Mouse (Mus musculus) G1E (cell line): Measurements from ENCODE around the gene Hs6st3. TPM values are rescaled to one million over a fixed set of nuclear protein-coding genes. Genes with fewer than 3 reads are reported as not detected.
"Not testable (repeated sequence)": the region's sequence is repeated elsewhere in the genome, so short reads cannot be mapped to it uniquely, and the experiment has no call there.

ENCODE experiments used
- ATAC-seq: 2 replicates; pipeline ENCODE4 v1.8.0; 2016; ENCODE audit warnings: mild to moderate bottlenecking; ENCODE audit not compliant: insufficient number of reproducible peaks, poor library complexity, low FRiP score, severe bottlenecking; ENCODE audit errors: extremely low read depth
- DNase-seq: peaks from one replicate; pipeline ENCODE4 v3.0.0; 2012; ENCODE audit warnings: low spot score
- H3K27me3 ChIP-seq: 2 replicates; pipeline ENCODE4 v1.6.1; 2012; ENCODE audit warnings: mild to moderate bottlenecking, low read length, inconsistent platforms; ENCODE audit not compliant: insufficient read depth
- H3K36me3 ChIP-seq: replicated peaks from 2 replicates; pipeline ENCODE3; 2012; ENCODE audit warnings: mild to moderate bottlenecking, inconsistent platforms
- H3K4me1 ChIP-seq: 2 replicates; pipeline ENCODE4 v1.6.1; 2012; ENCODE audit warnings: low read depth, low read length, inconsistent platforms, mixed read lengths; ENCODE audit not compliant: insufficient read depth
- H3K4me3 ChIP-seq: 2 replicates; pipeline ENCODE4 v1.5.1; 2012; ENCODE audit warnings: low read depth, mild to moderate bottlenecking, inconsistent platforms, low read length, moderate library complexity, mixed read lengths
- H3K9me3 ChIP-seq: replicated peaks from 2 replicates; pipeline ENCODE4 v1.6.1; 2012; ENCODE audit warnings: inconsistent platforms
- CTCF ChIP-seq: IDR thresholded peaks from 2 replicates; pipeline ENCODE4 v1.5.1; 2012; ENCODE audit warnings: low read depth, low read length, inconsistent platforms, mixed read lengths
- GATA1 ChIP-seq: IDR thresholded peaks from 2 replicates; pipeline ENCODE4 v1.6.1; 2012; ENCODE audit warnings: borderline replicate concordance, low read length, inconsistent platforms, mixed read lengths
- GATA2 ChIP-seq: IDR thresholded peaks from 2 replicates; pipeline ENCODE4 v1.6.1; 2012; ENCODE audit warnings: low read depth, low read length, inconsistent platforms, borderline replicate concordance
- POLR2AphosphoS5 ChIP-seq: IDR thresholded peaks from 2 replicates; pipeline ENCODE4 v1.6.1; 2012; ENCODE audit warnings: low read depth, low read length, inconsistent platforms; ENCODE audit not compliant: insufficient replicate concordance
- TAL1 ChIP-seq: conservative IDR thresholded peaks from 2 replicates; pipeline ENCODE4 v1.6.1; 2012; ENCODE audit warnings: low read depth, low read length, inconsistent platforms, mixed read lengths
- polyA plus RNA-seq: library from polyadenylated mRNA; stranded (reverse); fragments of >175 nt; gene quantifications from 2 replicates; pipeline ENCODE4 v1.2.3, GENCODE M21; 2012
- total RNA-seq, 2 experiments: library from RNA; stranded (forward) in 1 of 2; stranded (reverse) in 1 of 2; fragments of 200-1000 nt in 1 of 2; fragments of >200 nt in 1 of 2; fragmentation: Nextera tagmentation in 1 of 2; gene quantifications; 2 replicates each; pipeline ENCODE4 v1.2.3; 2014 to 2017

The Hs6st3 gene
- total and polyA plus RNA-seq, 3 experiments = 0.11 TPM; not detected in 2

DNA sequence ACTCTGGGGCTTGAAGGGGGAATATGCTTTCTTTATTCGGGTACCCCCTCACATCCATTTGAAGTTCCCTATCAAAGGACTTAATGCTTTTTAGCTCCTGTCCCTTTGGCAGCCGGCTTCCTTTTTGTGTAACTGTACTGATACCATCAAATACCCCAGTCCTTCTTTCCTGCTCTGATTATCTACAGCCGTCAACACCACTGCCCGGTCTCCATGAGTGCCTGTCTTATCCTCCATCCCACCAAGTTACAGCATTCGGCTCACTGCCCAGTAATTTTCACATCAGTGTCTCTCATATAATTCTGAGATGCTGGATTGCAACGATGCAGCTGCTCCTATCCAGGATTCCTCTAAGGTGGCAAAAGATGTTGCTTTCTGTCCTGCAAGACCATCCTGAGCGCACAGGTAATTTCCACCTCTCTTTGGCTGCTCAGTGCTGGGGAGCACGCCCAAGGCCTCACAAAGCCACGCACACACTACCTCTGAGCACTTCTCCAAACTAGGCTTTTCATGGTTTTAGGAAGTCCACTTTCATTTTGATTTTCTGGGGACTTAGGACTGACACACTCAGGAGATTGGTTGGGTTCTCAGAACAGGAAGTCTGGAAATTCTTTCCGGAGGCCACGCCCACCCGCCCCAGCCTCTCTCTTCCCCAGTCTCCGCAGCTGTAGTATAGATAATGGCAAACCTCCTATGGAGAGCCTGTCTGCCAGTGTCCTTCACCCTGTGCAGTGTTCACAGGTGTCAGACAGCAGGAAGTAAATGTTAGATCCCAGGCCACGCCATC is 122.2 kb downstream of the Hs6st3 start:
- TF ChIP-seq GATA2 (no peak), CTCF (no peak), GATA1 (no peak), TAL1 (no peak), POLR2AphosphoS5 (no peak)
- DNase-seq (no peak), ATAC-seq (no peak)
- H3K4me1 ChIP-seq = no peaks in the 10 kb centered on the region
- H3K4me3 ChIP-seq = no peak overlapping the region
- no peaks in the 10 kb centered on the region for H3K36me3 ChIP-seq
- H3K27me3 ChIP-seq = no peaks in the 10 kb centered on the region; the same call in 1 of the 2 replicates
- H3K9me3 ChIP-seq = peaks cover 37% of the 10 kb centered on the region

DNA sequence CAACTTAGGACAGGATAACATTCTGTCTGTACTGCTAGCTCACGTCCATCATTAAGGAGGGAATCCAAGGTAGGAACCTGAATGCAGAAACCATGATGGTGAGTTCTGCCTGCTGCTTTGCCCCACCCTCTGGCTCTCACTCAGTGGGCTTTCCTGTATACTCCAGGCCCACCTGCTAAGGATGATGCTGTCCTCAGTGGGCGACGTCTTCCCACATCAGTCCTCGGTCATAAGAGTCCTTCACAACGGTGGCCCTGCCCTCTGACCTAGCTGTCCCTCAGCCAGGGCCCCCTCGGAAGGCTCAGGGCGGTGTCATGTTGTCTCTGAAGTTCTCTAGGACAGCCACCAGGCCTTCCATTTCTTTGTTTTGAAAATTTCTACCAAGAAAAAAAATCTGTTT is 128.2 kb downstream of the Hs6st3 start:
- no peak for ATAC-seq
- no peaks in the 10 kb centered on the region for H3K36me3 ChIP-seq
- H3K9me3 ChIP-seq = peaks cover 34% of the 10 kb centered on the region
- H3K4me1 ChIP-seq = no peaks in the 10 kb centered on the region
- no peaks in the 10 kb centered on the region; the same call in 1 of the 2 replicates for H3K27me3 ChIP-seq
- no peak for DNase-seq
- no peak overlapping the region for H3K4me3 ChIP-seq
- TF ChIP-seq POLR2AphosphoS5 (no peak), GATA2 (no peak), GATA1 (no peak), TAL1 (no peak), CTCF (no peak)

- Histone ChIP-seq H3K4me1 (no peaks in the 10 kb centered on the region), H3K9me3 (peaks cover 46% of the 10 kb centered on the region), H3K36me3 (no peaks in the 10 kb centered on the region), H3K27me3 (no peaks in the 10 kb centered on the region), H3K4me3 (no peak overlapping the region)
- ATAC-seq (no peak), DNase-seq (no peak)
- TF ChIP-seq TAL1 (no peak), CTCF (no peak), POLR2AphosphoS5 (no peak), GATA1 (no peak), GATA2 (no peak)
These were observed 134.9 kb downstream of the Hs6st3 start for GRCm38 (mm10) chr14:119273088-119273487.

DNA sequence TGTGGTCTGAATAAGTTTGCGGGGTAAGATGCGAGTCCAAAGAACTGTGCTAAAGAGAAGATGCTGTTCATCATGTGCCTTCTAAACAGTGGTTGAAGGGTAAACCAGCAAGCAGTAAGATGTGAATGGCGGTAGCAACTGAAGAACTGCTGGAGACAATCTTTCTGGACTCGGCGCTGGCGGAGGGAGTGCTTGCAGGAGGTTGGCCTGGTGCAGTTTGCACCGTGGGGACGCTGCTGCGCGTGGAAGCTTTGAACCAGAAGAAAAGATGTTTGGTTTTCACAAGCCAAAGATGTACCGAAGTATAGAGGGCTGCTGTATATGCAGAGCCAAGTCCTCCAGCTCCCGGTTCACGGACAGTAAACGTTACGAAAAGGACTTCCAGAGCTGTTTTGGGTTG is 140.0 kb downstream of the Hs6st3 start:
- not testable (repeated sequence) for DNase-seq, H3K27me3 ChIP-seq, ATAC-seq, H3K4me1 ChIP-seq, H3K36me3 ChIP-seq, H3K4me3 ChIP-seq
- peaks cover 30% of the 10 kb centered on the region for H3K9me3 ChIP-seq

DNA sequence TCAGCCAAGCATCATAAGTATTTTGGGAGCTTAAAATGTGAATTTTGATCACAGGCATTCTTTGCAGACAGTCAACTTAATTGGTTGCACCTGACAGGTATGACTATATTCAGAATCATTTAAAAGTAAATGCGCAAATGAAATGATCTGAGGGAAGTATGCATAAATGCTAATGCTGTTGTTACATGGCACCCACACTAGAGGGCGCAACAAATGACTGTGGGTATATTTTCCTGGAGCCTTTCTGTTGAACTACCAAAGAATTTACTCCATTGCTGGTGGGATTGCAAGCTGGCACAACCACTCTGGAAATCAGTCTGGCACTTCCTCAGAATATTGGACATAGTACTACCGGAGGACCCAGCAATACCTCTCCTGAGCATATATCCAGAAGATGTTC is 145.8 kb downstream of the Hs6st3 start:
- Histone ChIP-seq H3K9me3 (peaks cover 5% of the 10 kb centered on the region), H3K27me3 (no peaks in the 10 kb centered on the region), H3K36me3 (no peaks in the 10 kb centered on the region), H3K4me1 (no peaks in the 10 kb centered on the region), H3K4me3 (no peak overlapping the region)
- TF ChIP-seq POLR2AphosphoS5 (no peak), GATA1 (no peak), GATA2 (no peak), TAL1 (no peak), CTCF (no peak)
- no peak for ATAC-seq
- no peak for DNase-seq

GRCm38 (mm10) chr14:119289668-119290067 is 151.5 kb downstream of the Hs6st3 start:
- TF ChIP-seq POLR2AphosphoS5 (no peak), TAL1 (no peak), CTCF (no peak), GATA1 (no peak), GATA2 (no peak)
- H3K4me1 ChIP-seq = no peaks in the 10 kb centered on the region
- no peaks in the 10 kb centered on the region for H3K36me3 ChIP-seq
- ATAC-seq = no peak
- H3K27me3 ChIP-seq = no peaks in the 10 kb centered on the region
- no peak overlapping the region for H3K4me3 ChIP-seq
- DNase-seq = no peak
- H3K9me3 ChIP-seq = peaks cover 30% of the 10 kb centered on the region

- peaks cover 36% of the 10 kb centered on the region for H3K9me3 ChIP-seq
- no peak for TF ChIP-seq CTCF
- TF ChIP-seq GATA1 = no peak
- no peak for TF ChIP-seq TAL1
- TF ChIP-seq GATA2 = no peak
- no peak for TF ChIP-seq POLR2AphosphoS5
- no peak overlapping the region for H3K4me3 ChIP-seq
- DNase-seq (no peak), ATAC-seq (no peak)
- H3K27me3 ChIP-seq = no peaks in the 10 kb centered on the region
- H3K36me3 ChIP-seq = no peaks in the 10 kb centered on the region
- no peaks in the 10 kb centered on the region for H3K4me1 ChIP-seq
These were observed 155.9 kb downstream of the Hs6st3 start for GRCm38 (mm10) chr14:119294071-119294470.
